18 mouse cellular contexts compared by ENCODE assay signal in the genomic region with DNA sequence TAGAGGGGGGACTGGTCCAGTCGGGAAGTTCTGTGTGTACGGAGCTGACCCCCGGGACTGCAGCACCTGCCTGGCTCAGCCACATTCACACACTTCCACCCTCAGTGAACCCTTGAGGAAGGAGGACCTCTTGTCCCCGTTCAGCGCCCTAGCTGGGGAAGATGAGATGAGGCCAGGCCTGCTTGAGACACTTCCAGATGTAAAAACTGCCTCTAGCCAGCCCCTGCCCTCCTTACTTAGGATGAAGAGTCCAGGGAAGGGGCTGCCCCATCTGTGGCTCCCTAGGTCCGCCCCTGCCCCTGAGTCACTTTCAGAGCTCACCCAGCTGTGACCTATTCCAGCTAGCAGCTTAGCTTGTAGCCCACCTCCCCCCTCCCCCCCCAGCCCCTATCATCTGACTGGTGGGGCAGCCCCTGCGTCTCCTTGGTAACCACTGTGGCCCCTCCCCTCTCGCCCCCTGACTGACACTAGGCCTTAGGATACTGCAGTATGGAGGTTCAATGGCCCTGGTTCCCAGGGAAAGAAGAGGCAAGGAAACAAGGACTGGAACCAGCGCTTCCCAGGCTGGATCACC. TPM values are rescaled to one million over a fixed set of nuclear protein-coding genes. Genes with fewer than 3 reads are reported as not detected.
DNase-seq lines count a peak whose midpoint lies in the region; ATAC-seq and TF ChIP-seq lines count a peak whose summit lies in the region.
"Had no signal": no experiment of that assay in that cellular context is flagged by ENCODE, and none has a peak within 500 bp of the region (broad histone marks: within the 10 kb centered on the region; RNA-seq: fewer than 3 reads in every experiment).

No protein-coding gene starts in this region.

- no peaks in the 10 kb centered on the region for H3K9me3 ChIP-seq in heart, embryonic 10.5 days
- H3K9me3 ChIP-seq in heart, embryonic 11.5 days (replicated peaks; ENCODE audit: control insufficient read depth, low read length) = no peaks in the 10 kb centered on the region
- no peaks in the 10 kb centered on the region for H3K9me3 ChIP-seq in embryonic facial prominence, embryonic 10.5 days
- H3K9me3 ChIP-seq in hindbrain, postnatal 0 days (ENCODE audit: low read length) = no peaks in the 10 kb centered on the region
- H3K9me3 ChIP-seq in neural tube, embryonic 12.5 days = no peaks in the 10 kb centered on the region
- H3K9me3 ChIP-seq: liver, embryonic 15.5 days had no signal

- H3K4me1 ChIP-seq in heart, embryonic 10.5 days = peaks cover 21% of the 10 kb centered on the region
- H3K4me1 ChIP-seq in heart, embryonic 11.5 days (ENCODE audit: control insufficient read depth, insufficient read depth, low read length) = peaks cover 3% of the 10 kb centered on the region; the same call in 1 of the 2 replicates
- H3K4me1 ChIP-seq in embryonic facial prominence, embryonic 10.5 days = peaks cover 27% of the 10 kb centered on the region
- 0 out of 2 replicates have a peak, but pooled peaks cover under 1% of the 10 kb centered on the region for H3K4me1 ChIP-seq in hindbrain, postnatal 0 days (ENCODE audit: insufficient read depth, low read length)
- peaks cover 22% of the 10 kb centered on the region for H3K4me1 ChIP-seq in neural tube, embryonic 12.5 days

- no peak overlapping the region for H3K9ac ChIP-seq in heart, embryonic 11.5 days (ENCODE audit: low read depth, low read length)
- no peak overlapping the region for H3K9ac ChIP-seq in hindbrain, postnatal 0 days (replicated peaks; ENCODE audit: low read length)
- H3K9ac ChIP-seq in neural tube, embryonic 12.5 days = peak overlapping the region; percentile 26; the same call in 1 of the 2 replicates
- H3K9ac ChIP-seq: liver, embryonic 15.5 days had no signal

- H3K4me3 ChIP-seq in heart, embryonic 10.5 days = no peak overlapping the region
- no peak overlapping the region for H3K4me3 ChIP-seq in heart, embryonic 11.5 days (ENCODE audit: low read depth, low read length)
- H3K4me3 ChIP-seq in embryonic facial prominence, embryonic 10.5 days = peak overlapping the region; percentile 34
- H3K4me3 ChIP-seq in hindbrain, postnatal 0 days (ENCODE audit: low read length) = no peak overlapping the region
- H3K4me3 ChIP-seq in neural tube, embryonic 12.5 days = no peak overlapping the region
- H3K4me3 ChIP-seq: liver, embryonic 15.5 days had no signal

- no peaks in the 10 kb centered on the region for H3K36me3 ChIP-seq in heart, embryonic 10.5 days
- no peaks in the 10 kb centered on the region for H3K36me3 ChIP-seq in heart, embryonic 11.5 days (ENCODE audit: control insufficient read depth, insufficient read depth, low read length)
- H3K36me3 ChIP-seq in embryonic facial prominence, embryonic 10.5 days (replicated peaks) = no peaks in the 10 kb centered on the region
- peaks cover 7% of the 10 kb centered on the region; the same call in 1 of the 2 replicates for H3K36me3 ChIP-seq in hindbrain, postnatal 0 days (ENCODE audit: insufficient read depth, low read length)
- H3K36me3 ChIP-seq in neural tube, embryonic 12.5 days = peaks cover 13% of the 10 kb centered on the region
- H3K36me3 ChIP-seq: liver, embryonic 15.5 days had no signal

- 26% methylated on average over 9 of the region's 9 CpGs for WGBS in heart, embryonic 10.5 days
- 20% methylated on average over 9 of the region's 9 CpGs for WGBS in heart, embryonic 11.5 days (ENCODE audit: insufficient replicate concordance)
- WGBS in embryonic facial prominence, embryonic 10.5 days = 9% methylated on average over 9 of the region's 9 CpGs
- WGBS in hindbrain, postnatal 0 days = 7% methylated on average over 9 of the region's 9 CpGs
- WGBS in neural tube, embryonic 12.5 days = 7% methylated on average over 9 of the region's 9 CpGs

- DNase-seq in heart, embryonic 10.5 days (ENCODE audit: low spot score) = no peak
- peak; percentile 91 for DNase-seq in embryonic facial prominence, embryonic 10.5 days (ENCODE audit: low spot score)
- DNase-seq in hindbrain, postnatal 0 days (ENCODE audit: low spot score) = no peak
- no peak for DNase-seq in adrenal gland, adult 18-20 months (ENCODE audit: low spot score in 2 of 2)
- DNase-seq in left cerebral cortex, postnatal 4 days = no peak
- DNase-seq: adrenal gland, postnatal 14 days; cerebellum, adult 2 months had no signal

- intact Hi-C loops in left cerebral cortex, postnatal 4 days (cut with DNase I) = no loop called here

- peak overlapping the region; percentile 16; the same call in 1 of the 2 replicates for H3K27ac ChIP-seq in heart, embryonic 10.5 days
- H3K27ac ChIP-seq in heart, embryonic 11.5 days (ENCODE audit: low read depth, low read length) = no peak overlapping the region
- peak overlapping the region; percentile 71 for H3K27ac ChIP-seq in embryonic facial prominence, embryonic 10.5 days (replicated peaks)
- H3K27ac ChIP-seq in hindbrain, postnatal 0 days = no peak overlapping the region
- H3K27ac ChIP-seq in neural tube, embryonic 12.5 days = peak overlapping the region; percentile 20; the same call in 1 of the 2 replicates
- H3K27ac ChIP-seq: liver, embryonic 15.5 days had no signal

- H3K27me3 ChIP-seq in heart, embryonic 10.5 days (ENCODE audit: insufficient read depth, poor library complexity, severe bottlenecking) = peaks cover 2% of the 10 kb centered on the region; the same call in 1 of the 2 replicates
- H3K27me3 ChIP-seq in heart, embryonic 11.5 days (ENCODE audit: control insufficient read depth, insufficient read depth, low read length) = no peaks in the 10 kb centered on the region
- H3K27me3 ChIP-seq in embryonic facial prominence, embryonic 10.5 days (replicated peaks; ENCODE audit: low read depth, poor library complexity, severe bottlenecking) = peaks cover under 1% of the 10 kb centered on the region; the same call in 1 of the 2 replicates
- no peaks in the 10 kb centered on the region for H3K27me3 ChIP-seq in hindbrain, postnatal 0 days (ENCODE audit: insufficient read depth, low read length)
- no peaks in the 10 kb centered on the region for H3K27me3 ChIP-seq in neural tube, embryonic 12.5 days (replicated peaks)
- H3K27me3 ChIP-seq: Patski had no signal

- no peak overlapping the region for H3K4me2 ChIP-seq in heart, embryonic 11.5 days
- no peak overlapping the region for H3K4me2 ChIP-seq in hindbrain, postnatal 0 days (ENCODE audit: low read depth, low read length)
- H3K4me2 ChIP-seq in neural tube, embryonic 12.5 days (replicated peaks) = peak overlapping the region; percentile 34
- H3K4me2 ChIP-seq: liver, embryonic 15.5 days had no signal

- no peak for ATAC-seq in heart, embryonic 11.5 days (replicated peaks; ENCODE audit: insufficient number of reproducible peaks, low FRiP score, low TSS enrichment)
- peak; percentile 50; the same call in 1 of the 2 replicates for ATAC-seq in hindbrain, postnatal 0 days
- ATAC-seq in neural tube, embryonic 12.5 days (ENCODE audit: low FRiP score, low read depth) = peak; percentile 71
- ATAC-seq in monocyte, adult 5-6 weeks (replicated peaks; ENCODE audit: insufficient number of reproducible peaks, low FRiP score, low TSS enrichment, poor library complexity, severe bottlenecking) = no peak
- ATAC-seq: Patski had no signal

- no peak for TF ChIP-seq CTCF in hindbrain, postnatal 0 days (IDR thresholded peaks at IDR 0.05; ENCODE audit: low read depth)

RNA-seq across cellular contexts. Expression of a gene that starts 6.7 kb away (rescaled TPM):
- 6.4 and 7.4 TPM in 2 replicates for polyA plus RNA-seq in heart, embryonic 10.5 days (2016; fragmentation: Nextera tagmentation; extraction: Ambion mirVana)
- 6.7 and 6.8 TPM in 2 replicates for polyA plus RNA-seq in heart, embryonic 11.5 days (2014; fragmentation: Nextera tagmentation; extraction: Ambion mirVana)
- polyA plus RNA-seq in embryonic facial prominence, embryonic 10.5 days (2016; fragmentation: Nextera tagmentation; extraction: Ambion mirVana) = 8.1 and 8.5 TPM in 2 replicates
- total RNA-seq in hindbrain, postnatal 0 days (2014; rRNA removed) = 178 and 188 TPM in 2 replicates
- polyA plus RNA-seq in hindbrain, postnatal 0 days (2015; fragmentation: Nextera tagmentation; extraction: Ambion mirVana) = 239 and 269 TPM in 2 replicates
- 60.8 and 64.8 TPM in 2 replicates for polyA plus RNA-seq in neural tube, embryonic 12.5 days (2016; fragmentation: Nextera tagmentation; extraction: Ambion mirVana)
- total RNA-seq in monocyte, adult 5-6 weeks (2017) = 0.19 TPM in 1 of 3 replicates, not detected in the others
- 1 to 10 TPM; 6.9 to 9.2 TPM for total RNA-seq in adrenal gland, adult 18-20 months (2021)
- 100 to 1,000 TPM; 191 to 201 TPM for total RNA-seq in left cerebral cortex, postnatal 4 days (2021)
- total RNA-seq: megakaryocyte progenitor cell, adult 5-6 weeks had no signal

RNA-seq across cellular contexts. Expression of a gene that starts 17.2 kb away (rescaled TPM):
- 108 and 120 TPM in 2 replicates for polyA plus RNA-seq in heart, embryonic 10.5 days (2016; fragmentation: Nextera tagmentation; extraction: Ambion mirVana)
- 120 and 121 TPM in 2 replicates for polyA plus RNA-seq in heart, embryonic 11.5 days (2014; fragmentation: Nextera tagmentation; extraction: Ambion mirVana)
- 74.3 and 84.5 TPM in 2 replicates for polyA plus RNA-seq in embryonic facial prominence, embryonic 10.5 days (2016; fragmentation: Nextera tagmentation; extraction: Ambion mirVana)
- 47.2 and 48.7 TPM in 2 replicates for total RNA-seq in hindbrain, postnatal 0 days (2014; rRNA removed)
- polyA plus RNA-seq in hindbrain, postnatal 0 days (2015; fragmentation: Nextera tagmentation; extraction: Ambion mirVana) = 98.7 and 101 TPM in 2 replicates
- polyA plus RNA-seq in neural tube, embryonic 12.5 days (2016; fragmentation: Nextera tagmentation; extraction: Ambion mirVana) = 61.8 and 73.1 TPM in 2 replicates
- total RNA-seq in monocyte, adult 5-6 weeks (2017) = 7.9 to 13.7 TPM (median 8.1 TPM) in 3 replicates
- 10 to 100 TPM; 16.2 to 19.9 TPM for total RNA-seq in adrenal gland, adult 18-20 months (2021)
- total RNA-seq in left cerebral cortex, postnatal 4 days (2021) = 10 to 100 TPM; 45.7 to 48.1 TPM

RNA-seq across cellular contexts. Expression of a gene that starts 17.5 kb away (rescaled TPM):
- 24.0 and 28.6 TPM in 2 replicates for polyA plus RNA-seq in heart, embryonic 10.5 days (2016; fragmentation: Nextera tagmentation; extraction: Ambion mirVana)
- 22.5 and 22.6 TPM in 2 replicates for polyA plus RNA-seq in heart, embryonic 11.5 days (2014; fragmentation: Nextera tagmentation; extraction: Ambion mirVana)
- polyA plus RNA-seq in embryonic facial prominence, embryonic 10.5 days (2016; fragmentation: Nextera tagmentation; extraction: Ambion mirVana) = 21.9 and 26.9 TPM in 2 replicates
- total RNA-seq in hindbrain, postnatal 0 days (2014; rRNA removed) = 123 and 164 TPM in 2 replicates
- polyA plus RNA-seq in hindbrain, postnatal 0 days (2015; fragmentation: Nextera tagmentation; extraction: Ambion mirVana) = 140 and 142 TPM in 2 replicates
- 40.1 and 42.0 TPM in 2 replicates for polyA plus RNA-seq in neural tube, embryonic 12.5 days (2016; fragmentation: Nextera tagmentation; extraction: Ambion mirVana)
- total RNA-seq in monocyte, adult 5-6 weeks (2017) = 6.8 to 24.4 TPM (median 11.1 TPM) in 3 replicates
- total RNA-seq in adrenal gland, adult 18-20 months (2021) = 10 to 100 TPM; 58.0 to 85.4 TPM
- total RNA-seq in left cerebral cortex, postnatal 4 days (2021) = 100 to 1,000 TPM; 138 to 140 TPM

RNA-seq across cellular contexts. Expression of a gene that starts 37.1 kb away (rescaled TPM):
- polyA plus RNA-seq in heart, embryonic 10.5 days (2016; fragmentation: Nextera tagmentation; extraction: Ambion mirVana) = not detected in 2 replicates
- not detected in 2 replicates for polyA plus RNA-seq in heart, embryonic 11.5 days (2014; fragmentation: Nextera tagmentation; extraction: Ambion mirVana)
- polyA plus RNA-seq in embryonic facial prominence, embryonic 10.5 days (2016; fragmentation: Nextera tagmentation; extraction: Ambion mirVana) = not detected in 2 replicates
- total RNA-seq in hindbrain, postnatal 0 days (2014; rRNA removed) = not detected in 2 replicates
- not detected in 2 replicates for polyA plus RNA-seq in hindbrain, postnatal 0 days (2015; fragmentation: Nextera tagmentation; extraction: Ambion mirVana)
- polyA plus RNA-seq in neural tube, embryonic 12.5 days (2016; fragmentation: Nextera tagmentation; extraction: Ambion mirVana) = not detected in 2 replicates
- total RNA-seq in monocyte, adult 5-6 weeks (2017) = not detected in 3 replicates
- total RNA-seq in adrenal gland, adult 18-20 months (2021) = not detected
- total RNA-seq in left cerebral cortex, postnatal 4 days (2021) = not detected
- total RNA-seq: adrenal gland, postnatal 14 days; layer of hippocampus, postnatal 25 days; megakaryocyte progenitor cell, adult 5-6 weeks had no signal
- polyA plus RNA-seq: C2C12; cerebellum, adult 2 months; heart, embryonic 14.5 days; intestine, embryonic 14.5 days; liver, embryonic 15.5 days; Patski; urinary bladder, adult 2 months had no signal

RNA-seq across cellular contexts. Expression of a gene that starts 44.4 kb away (rescaled TPM):
- 98.6 and 99.8 TPM in 2 replicates for polyA plus RNA-seq in heart, embryonic 10.5 days (2016; fragmentation: Nextera tagmentation; extraction: Ambion mirVana)
- 80.9 and 81.0 TPM in 2 replicates for polyA plus RNA-seq in heart, embryonic 11.5 days (2014; fragmentation: Nextera tagmentation; extraction: Ambion mirVana)
- polyA plus RNA-seq in embryonic facial prominence, embryonic 10.5 days (2016; fragmentation: Nextera tagmentation; extraction: Ambion mirVana) = 100 and 104 TPM in 2 replicates
- 18.5 and 20.1 TPM in 2 replicates for total RNA-seq in hindbrain, postnatal 0 days (2014; rRNA removed)
- 30.9 and 35.3 TPM in 2 replicates for polyA plus RNA-seq in hindbrain, postnatal 0 days (2015; fragmentation: Nextera tagmentation; extraction: Ambion mirVana)
- polyA plus RNA-seq in neural tube, embryonic 12.5 days (2016; fragmentation: Nextera tagmentation; extraction: Ambion mirVana) = 52.6 and 53.4 TPM in 2 replicates
- total RNA-seq in monocyte, adult 5-6 weeks (2017) = 37.3 to 62.6 TPM (median 61.9 TPM) in 3 replicates
- 10 to 100 TPM; 55.8 to 88.9 TPM for total RNA-seq in adrenal gland, adult 18-20 months (2021)
- total RNA-seq in left cerebral cortex, postnatal 4 days (2021) = 10 to 100 TPM; 28.3 to 28.7 TPM

Comparison
In these comparisons a context has a peak if more than half of its experiments do, and no peak if none do; other contexts are left out.
1. H3K27ac ChIP-seq: peak in heart, embryonic 10.5 days (single experiment), embryonic facial prominence, embryonic 10.5 days (single experiment) and neural tube, embryonic 12.5 days (single experiment); none in heart, embryonic 11.5 days (single experiment) and hindbrain, postnatal 0 days (single experiment).
2. ATAC-seq: peak in hindbrain, postnatal 0 days (single experiment) and neural tube, embryonic 12.5 days (single experiment); none in heart, embryonic 11.5 days (single experiment) and monocyte, adult 5-6 weeks (single experiment).